Mouse (Mus musculus): ENCODE measurements around the gene Ddx11. TPM values are rescaled to one million over a fixed set of nuclear protein-coding genes. Genes with fewer than 3 reads are reported as not detected.
"Not testable (repeated sequence)": the region's sequence is repeated elsewhere in the genome, so short reads cannot be mapped to it uniquely, and the experiment has no call there.

Gene Ddx11
- total RNA-seq, 4 experiments from 2014 or later = 5.4 to 7.1 (median 6.3) TPM

- no peak for DNase-seq
These were observed 4.3 kb upstream of the Ddx11 start for GRCm38 (mm10) chr17:66118991-66119390.

- no peak for DNase-seq
These were observed 2.6 kb upstream of the Ddx11 start for GRCm38 (mm10) chr17:66120701-66121100.

- DNase-seq = no peak
These were observed 693 bp downstream of the Ddx11 start for GRCm38 (mm10) chr17:66123816-66124610.

GRCm38 (mm10) chr17:66125211-66125610 is 1.9 kb downstream of the Ddx11 start:
- DNase-seq = no peak

GRCm38 (mm10) chr17:66130371-66130770 is 7.1 kb downstream of the Ddx11 start:
- DNase-seq = no peak

- no peak for DNase-seq
These were observed 7.9 kb downstream of the Ddx11 start for GRCm38 (mm10) chr17:66131212-66131611.

GRCm38 (mm10) chr17:66152706-66153662 is 29.7 kb downstream of the Ddx11 start:
- DNase-seq = not testable (repeated sequence)

GRCm38 (mm10) chr17:66153735-66154423 is 30.6 kb downstream of the Ddx11 start:
- not testable (repeated sequence) for DNase-seq

GRCm38 (mm10) chr17:66154876-66155275 is 31.6 kb downstream of the Ddx11 start:
- no peak for DNase-seq

GRCm38 (mm10) chr17:66158271-66158670 is 35.0 kb downstream of the Ddx11 start:
- no peak for DNase-seq

- DNase-seq = not testable (repeated sequence)
These were observed 43.8 kb downstream of the Ddx11 start for GRCm38 (mm10) chr17:66167141-66167540.

- not testable (repeated sequence) for DNase-seq
These were observed 47.7 kb downstream of the Ddx11 start for GRCm38 (mm10) chr17:66170971-66171370.

GRCm38 (mm10) chr17:66190577-66190976 is 67.3 kb downstream of the Ddx11 start:
- DNase-seq = no peak

GRCm38 (mm10) chr17:66197041-66197440 is 73.7 kb downstream of the Ddx11 start:
- DNase-seq = no peak

Other genes starting within 250 kb of the Ddx11 start
- gene Ralbp1, start 237.7 kb upstream of the Ddx11 start, total RNA-seq (2022) = 10 to 100 TPM; 59.3 to 64.9 (median 62.6) TPM
- gene Twsg1, start 172.3 kb upstream of the Ddx11 start, total RNA-seq (2022) = 100 to 1,000 TPM; 107 to 156 (median 129) TPM
- 10 to 100 TPM; 29.9 to 54.3 (median 38.0) TPM for gene Ankrd12, start 46.4 kb upstream of the Ddx11 start, total RNA-seq (2022)
- gene Ndufv2, start 22.0 kb upstream of the Ddx11 start, total RNA-seq (2022) = 100 to 1,000 TPM; 232 to 318 (median 257) TPM
- 10 to 100 TPM; 37.1 to 53.7 (median 46.1) TPM for gene Washc1, start 12.0 kb upstream of the Ddx11 start, total RNA-seq (2022)